Mouse (Mus musculus): ENCODE data around the gene Snf8.
A peak's percentile ranks its signal among the peaks of the same experiment; 100 is the strongest.

The Snf8 gene

GRCm38 (mm10) chr11:96028130-96028529 is 6.6 kb upstream of the Snf8 start:
- no peak for DNase-seq (ENCODE audit: low read depth)

DNA sequence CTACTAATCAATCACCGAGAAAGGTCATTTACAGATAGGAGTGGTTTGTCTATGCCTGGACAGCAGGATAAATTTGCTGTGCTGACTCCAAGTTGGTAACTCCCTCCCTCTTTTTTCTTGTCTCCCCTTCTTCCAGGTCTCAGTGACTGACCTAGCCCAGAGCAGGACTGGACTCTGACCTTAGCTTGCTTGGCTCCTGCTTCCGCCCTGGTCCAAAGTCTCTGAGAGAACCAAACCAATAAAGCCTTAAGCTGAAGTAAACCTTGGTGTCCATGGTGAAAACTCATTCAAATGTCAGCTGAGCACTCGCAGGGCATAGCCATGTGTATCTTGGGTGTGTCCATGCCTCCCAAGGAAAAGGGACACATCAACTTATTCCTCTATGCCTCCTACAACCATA is 4.1 kb upstream of the Snf8 start:
- DNase-seq (ENCODE audit: low read depth), result no peak

GRCm38 (mm10) chr11:96031701-96032100 is 3.0 kb upstream of the Snf8 start:
- no peak for DNase-seq (ENCODE audit: low read depth)

GRCm38 (mm10) chr11:96033264-96033663 is 1.4 kb upstream of the Snf8 start:
- no peak for DNase-seq (ENCODE audit: low read depth)

DNA sequence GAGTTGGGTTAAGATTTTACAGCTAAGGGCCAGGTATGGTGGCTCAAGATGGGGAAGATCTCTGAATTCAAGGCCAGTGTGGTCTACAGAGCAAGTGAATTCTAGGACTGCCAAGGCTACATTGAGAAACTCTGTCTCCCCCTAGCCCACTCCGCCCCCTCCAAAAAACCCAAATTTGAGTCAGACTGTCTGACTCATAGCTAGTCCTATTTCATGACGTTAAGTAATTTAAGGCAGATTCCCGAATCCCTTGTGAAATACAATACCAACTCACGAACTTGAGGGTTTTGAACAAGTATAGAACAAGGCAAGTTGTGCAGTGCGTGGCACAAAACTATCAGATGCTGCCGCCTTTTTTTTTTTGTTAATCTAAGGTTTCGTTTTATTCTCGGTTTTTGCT is 569 bp upstream of the Snf8 start:
- no peak for DNase-seq (ENCODE audit: low read depth)

DNA sequence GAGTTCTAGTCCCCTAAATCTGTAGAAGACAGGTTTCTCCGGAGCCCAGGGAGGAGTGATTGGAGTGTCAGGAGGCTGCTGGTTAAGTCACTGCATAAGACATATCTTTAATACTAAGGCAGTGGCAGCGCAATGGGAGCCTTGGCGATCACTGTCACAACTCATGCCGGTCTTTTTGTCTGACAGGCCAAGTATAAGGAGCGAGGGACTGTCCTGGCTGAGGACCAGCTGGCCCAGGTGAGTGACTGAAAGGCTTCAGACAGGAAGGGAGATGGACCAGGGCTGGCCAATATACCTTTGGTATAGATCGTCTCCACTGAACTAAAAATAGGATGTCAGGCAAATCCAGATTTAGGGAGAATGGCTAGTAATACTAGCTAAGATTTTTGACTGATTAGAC is 448 bp downstream of the Snf8 start:
- DNase-seq (ENCODE audit: low read depth), result no peak

GRCm38 (mm10) chr11:96037499-96037898 is 2.8 kb downstream of the Snf8 start:
- DNase-seq (ENCODE audit: low read depth), result no peak

- no peak for DNase-seq (ENCODE audit: low read depth)
Observed at GRCm38 (mm10) chr11:96038560-96038959, 3.9 kb downstream of the Snf8 start.

DNA sequence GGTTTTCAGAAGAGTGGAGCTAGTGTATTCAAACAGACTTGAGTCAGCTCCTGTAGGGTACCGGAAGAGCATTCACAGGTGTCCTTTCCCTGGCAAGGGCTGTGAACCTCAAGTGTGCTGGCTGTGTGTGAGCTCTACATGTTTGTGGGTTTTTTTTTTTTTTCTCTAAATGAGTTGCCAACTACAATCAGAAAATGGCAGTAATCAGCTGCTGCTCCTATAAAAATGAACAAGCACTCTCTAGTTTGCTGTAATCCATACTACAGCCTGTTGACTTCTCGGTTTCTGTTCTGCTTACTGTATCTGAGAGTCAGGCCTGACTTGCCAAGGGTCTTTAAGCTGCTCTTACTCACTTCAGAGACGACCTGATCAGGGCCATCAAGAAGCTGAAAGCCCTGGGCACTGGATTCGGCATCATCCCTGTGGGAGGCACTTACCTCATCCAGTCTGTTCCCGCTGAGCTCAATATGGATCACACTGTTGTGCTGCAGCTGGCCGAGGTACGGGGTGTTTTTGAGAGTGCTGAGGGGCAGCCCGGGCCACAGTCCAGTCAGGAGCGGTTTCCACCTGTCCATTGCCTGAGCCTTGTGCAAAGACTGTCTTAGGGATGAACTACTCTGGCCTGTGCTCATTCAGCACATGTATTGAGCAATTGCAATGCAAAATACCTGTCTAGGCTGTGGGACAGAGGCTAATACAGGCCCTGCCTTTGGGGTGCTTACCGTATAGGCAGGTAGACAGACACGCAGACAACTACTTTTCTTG is 10.3 kb downstream of the Snf8 start:
- no peak for DNase-seq (ENCODE audit: low read depth)

GRCm38 (mm10) chr11:96046028-96046427 is 11.3 kb downstream of the Snf8 start:
- no peak for DNase-seq (ENCODE audit: low read depth)

DNA sequence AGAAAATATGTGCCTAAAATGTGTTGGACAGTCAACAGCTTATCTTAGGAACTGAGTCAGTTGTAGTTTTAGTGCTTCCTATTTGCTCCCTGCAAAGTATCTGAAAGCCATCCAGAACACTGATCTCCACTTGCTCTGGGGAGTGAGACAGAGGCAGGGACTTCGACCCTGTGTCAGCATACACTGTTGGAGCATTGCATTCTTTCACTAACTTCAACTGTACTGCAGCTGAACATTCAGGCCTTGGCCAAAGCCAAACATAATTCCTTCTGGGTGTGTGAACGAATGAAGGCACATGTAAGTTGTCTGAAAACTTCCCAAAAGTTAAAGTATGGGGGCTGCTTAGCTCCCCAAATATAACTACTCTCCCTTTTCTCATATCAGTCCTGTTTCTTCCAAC is 12.1 kb downstream of the Snf8 start:
- DNase-seq (ENCODE audit: low read depth), result no peak

- DNase-seq (ENCODE audit: low read depth), result no peak
Observed at GRCm38 (mm10) chr11:96047469-96048373, 13.0 kb downstream of the Snf8 start.

GRCm38 (mm10) chr11:96049939-96050338 is 15.3 kb downstream of the Snf8 start:
- no peak for DNase-seq (ENCODE audit: low read depth)

DNA sequence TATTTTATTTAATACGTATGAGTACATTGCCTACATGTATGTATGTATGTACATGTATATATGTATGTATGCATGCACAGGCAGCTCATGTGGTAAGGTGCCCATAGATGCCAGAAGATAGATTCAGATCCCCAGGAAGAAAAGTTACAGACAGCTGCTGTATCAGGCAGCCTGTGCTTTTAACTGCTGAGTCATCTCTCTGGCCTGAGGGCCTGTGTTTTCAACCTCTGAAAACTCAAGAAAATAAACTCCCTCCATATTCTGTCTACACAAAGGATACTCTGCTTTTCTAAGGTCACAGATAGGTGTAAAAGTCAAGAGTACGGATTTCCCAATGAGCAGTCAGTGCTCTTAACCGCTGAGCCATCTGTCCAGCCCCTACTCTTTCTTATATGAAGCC is 16.2 kb downstream of the Snf8 start:
- no peak for DNase-seq (ENCODE audit: low read depth)

- DNase-seq (ENCODE audit: low read depth), result no peak
Observed at GRCm38 (mm10) chr11:96058309-96058708, 23.6 kb downstream of the Snf8 start.

DNA sequence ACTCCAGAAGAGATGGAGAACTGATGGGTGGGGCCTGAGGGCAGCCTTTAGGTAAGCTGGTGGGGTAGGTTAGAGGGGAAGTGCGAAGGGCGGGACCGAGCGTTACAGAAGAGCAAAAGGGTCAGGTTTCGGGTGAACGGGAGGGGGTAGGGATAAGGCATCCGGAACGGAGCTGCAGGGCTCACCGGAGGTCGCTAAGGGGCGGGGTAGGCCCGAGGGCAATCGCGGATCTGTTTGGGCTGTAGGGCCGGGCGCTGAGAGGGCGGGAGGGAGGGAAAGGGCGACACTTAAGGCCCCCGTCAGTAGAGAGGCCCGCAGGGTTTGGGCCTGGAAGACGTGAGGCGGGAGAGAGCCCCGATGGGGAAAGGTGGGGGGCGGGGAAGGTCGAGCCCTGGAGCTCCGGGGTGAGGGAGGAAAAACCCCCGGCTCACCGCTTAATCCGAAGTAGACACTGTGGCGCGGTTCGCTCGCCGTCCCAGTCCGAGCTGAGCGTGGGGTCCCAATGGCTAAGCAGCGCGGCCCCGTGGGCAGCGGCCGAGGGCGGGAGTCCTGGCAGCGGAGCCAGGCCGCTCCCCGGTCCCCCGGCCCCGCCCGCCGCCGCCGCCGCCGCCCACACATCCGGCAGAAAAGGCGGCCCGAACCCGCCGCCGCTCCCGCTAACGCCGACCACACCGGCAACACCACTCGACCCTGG is 30.0 kb downstream of the Snf8 start:
- DNase-seq (ENCODE audit: low read depth), result no peak

GRCm38 (mm10) chr11:96065215-96065911 is 30.7 kb downstream of the Snf8 start, which contains the start of gene Ube2z:
TSS of gene Ube2z (minus strand) at chr11:96065388.
- DNase-seq (ENCODE audit: low read depth), result peak; percentile 84

GRCm38 (mm10) chr11:96068231-96068630 is 33.5 kb downstream of the Snf8 start:
- no peak for DNase-seq (ENCODE audit: low read depth)

DNA sequence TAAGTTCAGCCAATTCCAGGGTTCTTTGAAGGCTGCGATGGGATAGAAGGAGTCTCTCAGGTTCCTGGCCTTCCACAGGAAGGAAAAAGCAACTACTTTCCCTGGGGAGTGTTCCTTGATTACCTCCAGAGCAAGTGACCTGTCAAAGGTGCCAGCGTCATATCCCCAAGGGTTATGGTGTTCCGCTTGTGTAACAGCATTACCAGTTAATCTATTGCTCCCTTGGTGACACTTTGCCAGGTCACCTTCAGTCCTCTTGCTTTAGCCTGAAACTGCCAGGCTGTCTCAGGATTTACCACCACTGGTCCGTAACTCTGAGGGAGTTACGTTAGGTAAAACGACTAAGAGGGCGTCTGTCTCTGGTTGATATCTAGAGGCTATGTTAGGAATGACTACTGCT is 35.7 kb downstream of the Snf8 start:
- no peak for DNase-seq (ENCODE audit: low read depth)

- DNase-seq (ENCODE audit: low read depth), result no peak
Observed at GRCm38 (mm10) chr11:96071013-96071412, 36.3 kb downstream of the Snf8 start.

DNA sequence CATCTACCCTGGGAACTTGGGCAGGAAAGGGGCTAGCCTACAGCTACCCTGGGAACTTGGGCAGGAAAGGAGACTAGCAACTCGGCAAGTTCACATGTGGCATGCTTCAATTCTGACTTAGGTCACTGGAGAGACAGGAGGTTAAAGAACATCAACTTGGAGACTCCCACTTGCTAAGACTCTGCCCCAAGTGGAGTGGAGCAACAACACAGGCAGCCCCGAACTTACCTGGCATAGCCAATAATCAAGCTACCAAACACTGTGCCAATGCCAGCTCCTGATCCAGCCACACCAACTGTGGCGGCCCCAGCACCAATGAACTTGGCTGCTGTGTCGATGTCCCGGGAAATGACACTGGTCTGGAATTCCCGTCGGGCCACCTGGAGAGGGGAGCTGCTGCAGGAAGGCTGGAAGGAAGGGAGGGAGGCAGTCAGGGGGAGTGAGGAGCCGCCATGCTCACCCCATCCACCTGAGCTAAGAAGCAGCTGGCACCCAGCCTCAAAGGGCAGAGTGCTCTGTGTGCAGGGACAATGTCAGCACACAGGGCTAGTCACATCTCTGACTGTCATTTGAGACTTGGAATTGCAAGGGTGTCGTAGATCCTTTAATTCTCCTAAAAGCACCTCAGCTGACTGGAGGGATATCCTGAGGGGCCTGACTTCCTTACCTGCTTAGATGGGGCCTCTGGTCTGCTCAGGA is 38.8 kb downstream of the Snf8 start:
- DNase-seq (ENCODE audit: low read depth), result no peak
